Mouse (Mus musculus): ENCODE measurements around the gene Ckap2. TPM values are rescaled to one million over a fixed set of nuclear protein-coding genes. Genes with fewer than 3 reads are reported as not detected.

Ckap2 gene
- polyA plus RNA-seq, 1 experiment from 2014 or later: 31.2 TPM

GRCm38 (mm10) chr8:22192660-22193431 is 7.2 kb upstream of the Ckap2 start, which contains the start of gene Vps36:
Gene Vps36, plus strand, starts transcription at chr8:22192809.
- no peaks in the 10 kb centered on the region for H3K27me3 ChIP-seq
- H3K27ac ChIP-seq: peak within 1 kb of the TSS; percentile 100
- H3K4me3 ChIP-seq: peak within 1 kb of the TSS; percentile 92
- peak within 1 kb of the TSS; percentile 97 for H3K9ac ChIP-seq
- H3K36me3 ChIP-seq: no peaks in the 10 kb centered on the region
- H3K4me1 ChIP-seq (replicated peaks): peaks cover 11% of the 10 kb centered on the region
- H3K9me3 ChIP-seq (replicated peaks): no peaks in the 10 kb centered on the region
- ATAC-seq (replicated peaks; ENCODE audit: insufficient number of reproducible peaks, insufficient read depth, low FRiP score, low read depth): peak; percentile 92
- H3K4me2 ChIP-seq: peak within 1 kb of the TSS; percentile 68
- under 1% methylated on average over 73 of the region's 73 CpGs for WGBS

- Histone ChIP-seq H3K27me3 (no peaks in the 10 kb centered on the region), H3K4me1 (replicated peaks) (peaks cover 22% of the 10 kb centered on the region), H3K36me3 (no peaks in the 10 kb centered on the region), H3K4me3 (peak overlapping the region; percentile 97), H3K9ac (0 out of 2 replicates have a peak overlapping the region, but pooled peaks have one; percentile 78), H3K9me3 (replicated peaks) (no peaks in the 10 kb centered on the region), H3K4me2 (peak overlapping the region; percentile 82), H3K27ac (peak overlapping the region; percentile 90)
- under 1% methylated on average over 3 of the region's 3 CpGs for WGBS
- ATAC-seq (replicated peaks; ENCODE audit: insufficient number of reproducible peaks, insufficient read depth, low FRiP score, low read depth): 0 out of 2 replicates have a peak, but pooled peaks have one; percentile 27
These were observed 735 bp downstream of the Ckap2 start for GRCm38 (mm10) chr8:22184884-22185283.

GRCm38 (mm10) chr8:22175966-22176365 is 9.7 kb downstream of the Ckap2 start:
- peaks cover 44% of the 10 kb centered on the region for H3K36me3 ChIP-seq
- no peaks in the 10 kb centered on the region for H3K9me3 ChIP-seq (replicated peaks)
- H3K4me3 ChIP-seq: no peak overlapping the region
- no peak overlapping the region for H3K4me2 ChIP-seq
- 90% methylated on average over 7 of the region's 7 CpGs for WGBS
- peaks cover 6% of the 10 kb centered on the region; the same call in 1 of the 2 replicates for H3K4me1 ChIP-seq (replicated peaks)
- ATAC-seq (replicated peaks; ENCODE audit: insufficient number of reproducible peaks, insufficient read depth, low FRiP score, low read depth): no peak
- no peaks in the 10 kb centered on the region for H3K27me3 ChIP-seq
- no peak overlapping the region for H3K27ac ChIP-seq
- no peak overlapping the region for H3K9ac ChIP-seq

- H3K9me3 ChIP-seq (replicated peaks): no peaks in the 10 kb centered on the region
- H3K4me2 ChIP-seq: no peak overlapping the region
- no peak overlapping the region for H3K9ac ChIP-seq
- H3K27me3 ChIP-seq: no peaks in the 10 kb centered on the region
- ATAC-seq (replicated peaks; ENCODE audit: insufficient number of reproducible peaks, insufficient read depth, low FRiP score, low read depth): no peak
- H3K4me3 ChIP-seq: no peak overlapping the region
- H3K36me3 ChIP-seq: peaks cover 27% of the 10 kb centered on the region
- no peak overlapping the region for H3K27ac ChIP-seq
- peaks cover 8% of the 10 kb centered on the region; the same call in 1 of the 2 replicates for H3K4me1 ChIP-seq (replicated peaks)
- WGBS: 90% methylated on average over 5 of the region's 5 CpGs
These were observed 16.5 kb downstream of the Ckap2 start for GRCm38 (mm10) chr8:22169167-22169566.

- Histone ChIP-seq H3K4me2 (peak within 1 kb of the TSS; percentile 60), H3K9ac (peak within 1 kb of the TSS; percentile 59)
- WGBS: under 1% methylated on average over 32 of the region's 43 CpGs
These were observed 19.5 kb downstream of the Ckap2 start, which contains the start of gene Nek3 for GRCm38 (mm10) chr8:22166080-22166603. Gene Nek3, minus strand, starts transcription at chr8:22166435.

GRCm38 (mm10) chr8:22165251-22166079 is 20.2 kb downstream of the Ckap2 start:
- no peaks in the 10 kb centered on the region for H3K9me3 ChIP-seq (replicated peaks)
- H3K27ac ChIP-seq: peak overlapping the region; percentile 75
- no peak; the same call in 1 of the 2 replicates for ATAC-seq (replicated peaks; ENCODE audit: insufficient number of reproducible peaks, insufficient read depth, low FRiP score, low read depth)
- peak overlapping the region; percentile 60 for H3K4me2 ChIP-seq
- 49% methylated on average over 10 of the region's 10 CpGs for WGBS
- H3K36me3 ChIP-seq: peaks cover 16% of the 10 kb centered on the region
- peaks cover 8% of the 10 kb centered on the region; the same call in 1 of the 2 replicates for H3K4me1 ChIP-seq (replicated peaks)
- no peaks in the 10 kb centered on the region for H3K27me3 ChIP-seq
- peak overlapping the region; percentile 63 for H3K4me3 ChIP-seq
- peak overlapping the region; percentile 59 for H3K9ac ChIP-seq

More at GRCm38 (mm10) chr8:22166080-22166603, 19.5 kb downstream of the Ckap2 start, which contains the start of gene Nek3:
- Histone ChIP-seq H3K4me1 (replicated peaks) (peaks cover 8% of the 10 kb centered on the region; the same call in 1 of the 2 replicates), H3K9me3 (replicated peaks) (no peaks in the 10 kb centered on the region), H3K27ac (peak within 1 kb of the TSS; percentile 75), H3K4me3 (peak within 1 kb of the TSS; percentile 63), H3K36me3 (peaks cover 22% of the 10 kb centered on the region), H3K27me3 (no peaks in the 10 kb centered on the region)
- ATAC-seq (replicated peaks; ENCODE audit: insufficient number of reproducible peaks, insufficient read depth, low FRiP score, low read depth): peak; percentile 99

- peaks cover 8% of the 10 kb centered on the region; the same call in 1 of the 2 replicates for H3K4me1 ChIP-seq (replicated peaks)
- no peak overlapping the region for H3K4me2 ChIP-seq
- ATAC-seq (replicated peaks; ENCODE audit: insufficient number of reproducible peaks, insufficient read depth, low FRiP score, low read depth): no peak
- 82% methylated on average over 10 of the region's 10 CpGs for WGBS
- no peak overlapping the region for H3K4me3 ChIP-seq
- no peaks in the 10 kb centered on the region for H3K27me3 ChIP-seq
- H3K27ac ChIP-seq: no peak overlapping the region
- H3K36me3 ChIP-seq: peaks cover 17% of the 10 kb centered on the region
- H3K9me3 ChIP-seq (replicated peaks): no peaks in the 10 kb centered on the region
- H3K9ac ChIP-seq: no peak overlapping the region
These were observed 21.2 kb downstream of the Ckap2 start for GRCm38 (mm10) chr8:22164431-22164830.

- Histone ChIP-seq H3K4me2 (no peak overlapping the region), H3K9me3 (replicated peaks) (no peaks in the 10 kb centered on the region), H3K36me3 (peaks cover 13% of the 10 kb centered on the region; the same call in 1 of the 2 replicates), H3K27ac (no peak overlapping the region), H3K4me1 (replicated peaks) (peaks cover 8% of the 10 kb centered on the region; the same call in 1 of the 2 replicates), H3K27me3 (no peaks in the 10 kb centered on the region), H3K9ac (no peak overlapping the region), H3K4me3 (no peak overlapping the region)
- ATAC-seq (replicated peaks; ENCODE audit: insufficient number of reproducible peaks, insufficient read depth, low FRiP score, low read depth): no peak
- WGBS: 82% methylated on average over 8 of the region's 8 CpGs
These were observed 23.4 kb downstream of the Ckap2 start for GRCm38 (mm10) chr8:22162206-22162605.

- peak overlapping the region; percentile 13; the same call in 1 of the 2 replicates for H3K27ac ChIP-seq
- ATAC-seq (replicated peaks; ENCODE audit: insufficient number of reproducible peaks, insufficient read depth, low FRiP score, low read depth): no peak
- WGBS: 62% methylated on average over 3 of the region's 3 CpGs
These were observed 35.3 kb downstream of the Ckap2 start for GRCm38 (mm10) chr8:22150345-22150663.

GRCm38 (mm10) chr8:22149643-22150344 is 35.8 kb downstream of the Ckap2 start:
- Histone ChIP-seq H3K36me3 (peaks cover 6% of the 10 kb centered on the region; the same call in 1 of the 2 replicates), H3K27me3 (no peaks in the 10 kb centered on the region), H3K9ac (no peak overlapping the region), H3K4me3 (no peak overlapping the region), H3K4me2 (no peak overlapping the region), H3K9me3 (replicated peaks) (no peaks in the 10 kb centered on the region), H3K4me1 (replicated peaks) (peaks cover 5% of the 10 kb centered on the region; the same call in 1 of the 2 replicates), H3K27ac (peak overlapping the region; percentile 13; the same call in 1 of the 2 replicates)
- ATAC-seq (replicated peaks; ENCODE audit: insufficient number of reproducible peaks, insufficient read depth, low FRiP score, low read depth): no peak
- 74% methylated on average over 11 of the region's 11 CpGs for WGBS

More at GRCm38 (mm10) chr8:22150345-22150663, 35.3 kb downstream of the Ckap2 start:
- H3K9ac ChIP-seq: no peak overlapping the region
- H3K36me3 ChIP-seq: peaks cover 6% of the 10 kb centered on the region; the same call in 1 of the 2 replicates
- no peaks in the 10 kb centered on the region for H3K27me3 ChIP-seq
- no peak overlapping the region for H3K4me3 ChIP-seq
- peaks cover 5% of the 10 kb centered on the region; the same call in 1 of the 2 replicates for H3K4me1 ChIP-seq (replicated peaks)
- H3K9me3 ChIP-seq (replicated peaks): no peaks in the 10 kb centered on the region
- no peak overlapping the region for H3K4me2 ChIP-seq
